Mouse (Mus musculus) layer of hippocampus, postnatal 25 days (tissue): ENCODE measurements around the gene C1qtnf1. TPM values are rescaled to one million over a fixed set of nuclear protein-coding genes. Genes with fewer than 3 reads are reported as not detected.

ENCODE experiments used
- DNase-seq, 2 experiments: peaks; one replicate each; pipeline ENCODE4 v3.0.0; 2022; ENCODE audit warnings: mixed read lengths in 2 of 2, low spot score in 1 of 2; ENCODE audit errors: extremely low spot score in 1 of 2
- total RNA-seq, 2 experiments: library from RNA; stranded (reverse); gene quantifications; 2 replicates each; pipeline ENCODE4 v1.2.3; 2021

Gene C1qtnf1
- total RNA-seq, 2 experiments from 2014 or later = 2.7 to 3.2 TPM

- DNase-seq = no peak
Observed at GRCm38 (mm10) chr11:118409106-118410072, 18.6 kb upstream of the C1qtnf1 start.

DNA sequence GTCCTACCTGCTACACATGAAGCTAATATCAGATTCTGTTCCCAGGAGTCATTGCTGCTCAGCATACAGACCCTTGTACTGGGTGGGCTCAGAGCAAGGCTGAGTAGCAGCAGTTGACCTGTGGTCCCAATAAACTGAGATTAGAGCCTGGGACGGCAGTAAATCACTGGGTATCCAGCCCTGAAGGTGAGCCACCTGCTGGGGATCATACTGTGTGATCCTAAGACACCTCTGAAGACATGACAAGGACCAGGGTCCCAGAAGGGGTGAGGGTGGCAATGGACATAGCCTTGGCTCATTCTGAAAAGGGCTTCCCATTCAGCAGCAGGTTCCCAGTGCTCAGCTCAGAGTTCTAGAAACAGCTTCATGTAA is 17.9 kb upstream of the C1qtnf1 start:
- no peak for DNase-seq

GRCm38 (mm10) chr11:118410479-118410878 is 17.5 kb upstream of the C1qtnf1 start:
- no peak for DNase-seq

GRCm38 (mm10) chr11:118411271-118411670 is 16.7 kb upstream of the C1qtnf1 start:
- DNase-seq = no peak

DNA sequence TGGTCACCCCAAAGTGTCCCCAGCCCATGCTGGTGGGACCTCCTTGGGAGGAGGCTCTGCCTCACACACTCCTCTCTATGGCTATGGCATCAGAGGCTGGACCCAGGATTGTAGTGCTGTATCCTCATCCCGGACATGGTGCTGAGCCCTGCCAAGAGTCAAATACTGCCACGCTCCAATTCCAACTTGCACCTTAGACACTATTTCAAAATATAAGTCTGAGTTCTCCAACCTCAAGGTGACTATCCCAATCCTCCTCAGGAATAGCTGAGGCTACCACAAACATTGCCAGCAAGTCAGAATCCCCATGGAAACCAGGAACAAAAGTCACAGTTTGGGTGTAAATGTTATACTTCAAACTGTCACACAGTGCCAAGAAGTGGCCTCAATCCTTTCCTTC is 15.4 kb upstream of the C1qtnf1 start:
- no peak for DNase-seq

DNA sequence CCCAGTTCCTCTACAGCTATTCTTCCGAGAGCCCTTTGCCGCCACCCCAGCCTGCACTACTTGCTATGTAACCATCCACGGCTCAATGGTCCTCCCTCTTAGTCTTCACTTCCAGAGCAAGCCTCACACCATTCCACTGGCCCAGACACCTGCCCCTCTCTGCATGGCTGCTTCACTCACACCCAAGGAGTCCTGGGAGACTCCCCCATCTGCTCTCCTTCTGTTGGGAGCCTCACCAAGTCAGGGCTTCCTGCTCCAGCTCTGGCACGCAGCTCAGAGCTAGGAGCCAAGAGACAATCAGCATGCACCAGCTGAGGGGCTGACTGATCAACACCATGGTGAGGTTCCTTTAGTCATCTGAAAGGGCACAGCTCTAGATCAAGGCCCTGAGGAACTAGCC is 14.9 kb upstream of the C1qtnf1 start:
- no peak for DNase-seq

DNA sequence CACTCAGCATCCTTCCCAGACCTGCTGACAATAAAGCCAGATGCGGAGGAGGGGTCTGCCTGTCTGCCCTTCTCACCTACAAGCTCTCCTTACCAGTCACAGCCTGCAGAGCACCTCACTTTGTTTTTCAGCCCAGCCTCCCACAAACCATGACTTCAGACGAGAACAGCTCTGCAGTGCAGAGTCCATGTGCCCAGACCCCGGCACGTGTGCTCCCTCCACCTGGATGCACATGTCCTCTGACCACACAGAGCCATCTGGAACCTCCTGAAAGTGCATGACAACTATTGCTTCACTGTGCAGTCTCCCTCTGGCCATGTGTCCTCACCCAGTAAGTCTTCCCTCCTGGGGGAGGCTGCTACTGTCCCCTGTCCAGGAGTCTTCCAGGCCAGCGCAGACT is 13.7 kb upstream of the C1qtnf1 start:
- no peak for DNase-seq

- no peak for DNase-seq
Observed at GRCm38 (mm10) chr11:118415630-118416029, 12.4 kb upstream of the C1qtnf1 start.

DNA sequence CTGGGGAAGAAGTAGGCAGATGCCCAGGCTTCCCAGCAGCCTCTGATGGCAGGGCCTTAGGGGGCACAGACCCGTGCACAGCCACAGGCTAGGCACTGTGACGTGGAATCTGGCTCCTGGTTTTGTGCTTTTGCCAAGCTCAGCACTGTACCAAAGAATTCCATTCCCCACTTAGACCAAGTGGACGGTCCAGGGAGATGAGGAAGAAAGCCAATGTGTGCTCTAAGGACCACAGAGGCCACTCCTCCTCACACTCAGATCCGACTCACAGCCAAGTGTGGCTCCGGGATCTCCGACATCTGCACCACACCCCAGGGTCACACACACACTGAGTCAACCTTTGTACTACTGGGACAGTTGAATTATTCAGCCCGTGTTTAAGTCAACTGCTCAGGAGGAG is 12.0 kb upstream of the C1qtnf1 start:
- DNase-seq = no peak

GRCm38 (mm10) chr11:118417496-118417895 is 10.5 kb upstream of the C1qtnf1 start:
- DNase-seq = no peak

DNA sequence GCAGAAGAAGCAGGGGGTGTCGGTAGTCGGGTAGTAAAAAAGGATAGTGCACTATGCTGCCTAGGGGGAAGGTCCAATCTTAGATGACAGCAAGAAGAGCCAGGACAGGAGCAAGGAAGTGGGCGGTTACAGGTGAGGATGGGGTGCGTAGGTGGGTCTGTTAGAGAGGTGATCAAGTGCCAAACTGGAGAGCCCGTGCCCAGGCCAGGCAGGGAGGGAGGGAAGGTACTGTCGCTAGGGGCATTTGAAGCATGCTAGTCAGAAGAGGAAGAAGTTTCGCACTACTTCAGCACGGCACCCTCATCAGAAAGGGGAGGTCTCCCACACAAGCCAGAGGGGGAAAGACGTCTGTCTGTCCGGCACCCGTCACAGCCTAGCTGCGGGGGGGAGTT is 9.6 kb upstream of the C1qtnf1 start:
- DNase-seq = no peak

DNA sequence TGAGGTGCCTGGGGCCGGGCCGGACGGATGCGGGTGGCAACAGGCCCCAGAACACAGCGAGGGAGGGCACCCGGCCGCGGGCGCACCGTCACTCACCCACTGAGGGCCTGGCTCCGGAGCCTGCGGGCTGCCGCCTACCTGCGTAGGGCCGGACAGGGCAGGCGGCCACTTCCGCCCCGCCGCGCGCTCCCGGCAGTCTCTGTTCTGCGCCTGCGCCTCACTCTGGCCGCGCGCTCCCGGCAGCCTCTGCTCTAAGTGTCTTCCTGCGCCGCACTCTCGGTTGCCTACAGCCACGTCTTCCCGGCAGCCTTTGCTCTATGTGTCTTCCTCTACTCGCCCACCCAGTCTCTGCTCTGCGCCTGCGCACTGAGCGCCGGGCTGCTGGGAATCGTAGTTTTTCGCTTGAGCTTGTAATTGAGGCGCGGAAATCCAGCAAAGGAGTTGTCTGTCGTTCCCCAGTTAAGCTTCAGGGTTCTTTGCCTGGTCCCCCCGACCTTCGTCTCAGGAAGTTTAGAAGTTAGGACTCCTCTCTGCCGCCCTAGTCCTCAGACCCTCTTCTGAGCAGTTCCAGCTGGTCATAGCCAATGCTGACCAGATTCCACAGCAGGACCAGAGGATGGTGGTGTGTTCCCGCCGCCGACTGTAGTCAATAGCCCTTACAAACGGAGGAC is 9.0 kb upstream of the C1qtnf1 start, which contains the start of gene Cant1:
Gene Cant1 (minus strand): TSS at position 253 of the 671 bp plus-strand sequence.
- peak; percentile 93 to 94 for DNase-seq

DNA sequence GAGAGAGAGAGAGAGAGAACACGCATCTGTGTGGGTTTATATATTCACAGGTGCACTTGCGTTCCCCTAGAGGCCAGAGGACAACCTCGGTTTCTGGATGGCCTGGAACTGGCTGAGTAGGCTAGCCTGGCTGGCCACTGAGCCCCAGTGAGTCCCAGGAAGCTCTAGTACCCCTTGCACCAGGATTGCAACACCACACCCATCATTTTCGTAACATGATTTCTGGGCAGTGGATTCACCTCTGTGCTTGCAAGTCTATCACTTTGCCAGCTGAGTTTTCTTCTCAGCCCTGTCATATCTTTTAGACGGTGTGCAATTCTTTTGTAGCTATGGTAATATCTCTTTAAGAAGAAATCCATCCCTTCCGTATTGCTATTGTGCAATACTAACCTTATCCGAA is 7.7 kb upstream of the C1qtnf1 start:
- DNase-seq = no peak

DNA sequence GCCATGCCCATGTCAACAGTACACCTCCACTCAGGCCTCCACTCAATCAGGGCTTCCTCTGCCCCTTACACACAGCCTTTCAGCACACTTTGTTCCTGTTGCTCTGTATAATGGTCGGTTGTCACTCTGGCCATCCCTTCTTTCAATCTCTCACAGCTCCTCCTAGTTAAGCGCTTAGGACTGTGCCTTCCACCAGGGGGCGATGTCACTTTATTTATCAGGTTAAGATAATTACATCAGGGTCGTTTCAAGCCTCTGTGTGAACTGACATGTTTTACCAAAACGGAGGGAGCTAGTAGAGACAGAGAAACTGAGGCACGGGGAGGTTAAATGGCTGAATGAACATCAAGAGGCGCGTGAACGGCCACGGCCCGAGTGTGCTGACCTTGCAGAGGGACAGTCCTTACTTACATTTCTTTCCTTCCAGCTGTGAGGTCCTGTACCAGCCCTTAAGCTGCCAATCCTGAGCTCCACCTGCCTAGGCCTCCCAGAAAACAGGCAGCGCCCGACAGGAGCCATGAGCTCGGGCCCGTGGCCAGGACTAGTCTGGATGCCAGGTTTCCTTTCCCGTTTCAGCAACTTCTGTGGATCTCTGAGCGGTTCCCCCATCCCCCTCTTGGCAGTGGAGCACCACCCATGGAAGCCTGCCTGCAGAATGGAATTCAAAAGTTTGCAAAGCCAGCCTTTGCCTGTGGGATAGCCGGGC is 4.6 kb upstream of the C1qtnf1 start:
- DNase-seq = peak; percentile 73 to 90

DNA sequence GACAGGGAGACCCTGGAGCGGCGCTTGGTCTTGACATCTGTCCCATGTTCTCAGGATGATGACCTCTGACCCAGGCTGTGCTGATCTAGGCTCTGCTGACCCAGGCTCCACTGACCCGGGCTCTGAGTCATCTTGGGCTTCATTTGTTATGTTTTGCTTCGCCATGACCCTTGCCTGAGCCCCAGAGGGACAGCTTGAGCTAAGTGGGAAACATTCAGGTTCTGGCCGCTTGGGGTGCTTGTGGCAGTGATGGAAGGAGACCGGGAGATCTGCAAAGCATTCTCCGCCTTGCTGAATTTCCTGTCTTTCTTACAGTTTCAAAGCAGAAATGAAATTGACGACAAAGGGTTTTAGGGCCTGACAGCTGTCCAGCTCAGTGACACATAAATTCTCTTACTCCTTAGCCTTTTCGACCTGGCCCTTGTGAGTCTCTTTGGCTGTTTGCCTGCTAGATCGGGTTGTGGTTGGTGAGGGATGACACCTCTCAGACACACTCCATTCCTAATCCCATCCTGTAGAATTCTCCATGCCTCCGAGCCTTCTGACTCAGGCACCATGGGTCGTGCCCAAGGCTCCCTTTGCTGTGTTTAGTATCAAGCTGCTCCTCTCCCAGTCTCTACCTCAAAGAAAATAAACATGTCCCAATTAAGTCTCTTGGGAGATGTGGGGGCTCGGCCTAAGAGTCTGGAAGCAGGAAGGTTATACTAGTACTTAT is 3.2 kb upstream of the C1qtnf1 start:
- DNase-seq = no peak

DNA sequence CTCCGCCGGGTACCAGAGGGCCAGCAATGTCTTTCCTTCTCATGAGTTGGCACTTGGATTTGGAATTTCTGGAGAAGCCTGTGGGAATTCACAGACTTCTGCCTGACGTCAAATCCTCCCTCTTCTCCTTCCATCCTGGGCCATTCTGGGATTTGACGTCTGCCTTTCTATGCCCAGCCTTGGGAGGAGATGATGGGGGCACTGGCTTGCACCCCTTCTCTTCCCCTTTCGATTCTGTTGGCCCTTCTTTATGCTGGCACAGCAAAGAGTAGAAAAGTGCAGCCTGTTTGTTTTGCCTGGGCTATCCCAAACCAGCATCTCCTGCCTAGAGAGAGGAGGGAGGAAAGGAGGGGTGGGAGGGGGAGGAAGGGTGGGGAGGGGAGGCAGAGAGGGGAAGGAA is 1.2 kb upstream of the C1qtnf1 start:
- DNase-seq = no peak

DNA sequence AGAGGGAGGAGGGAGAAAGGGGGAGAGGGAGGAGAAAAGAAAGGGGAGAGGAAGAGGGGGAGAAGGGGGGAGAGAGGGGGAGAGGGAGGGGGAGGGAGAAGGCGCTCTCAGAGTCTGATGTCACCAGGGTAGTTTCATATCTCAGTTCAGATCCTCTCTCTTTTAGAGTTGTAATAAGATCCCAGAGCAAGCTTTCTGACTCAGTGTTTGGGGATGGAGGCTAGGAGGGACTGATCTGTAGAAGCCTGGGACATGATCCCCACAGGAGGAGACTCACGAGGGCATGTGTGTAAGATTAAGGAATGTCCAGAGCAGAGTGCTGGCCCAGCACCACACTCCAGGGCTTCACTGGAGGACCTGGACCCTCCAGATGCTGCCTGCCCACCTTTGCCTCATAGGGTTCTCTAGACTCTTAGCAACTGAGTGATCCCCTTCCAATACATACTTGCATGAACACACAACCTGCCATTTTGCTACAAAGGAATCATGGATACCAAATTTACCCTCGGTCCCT is 680 bp upstream of the C1qtnf1 start:
- no peak for DNase-seq

DNA sequence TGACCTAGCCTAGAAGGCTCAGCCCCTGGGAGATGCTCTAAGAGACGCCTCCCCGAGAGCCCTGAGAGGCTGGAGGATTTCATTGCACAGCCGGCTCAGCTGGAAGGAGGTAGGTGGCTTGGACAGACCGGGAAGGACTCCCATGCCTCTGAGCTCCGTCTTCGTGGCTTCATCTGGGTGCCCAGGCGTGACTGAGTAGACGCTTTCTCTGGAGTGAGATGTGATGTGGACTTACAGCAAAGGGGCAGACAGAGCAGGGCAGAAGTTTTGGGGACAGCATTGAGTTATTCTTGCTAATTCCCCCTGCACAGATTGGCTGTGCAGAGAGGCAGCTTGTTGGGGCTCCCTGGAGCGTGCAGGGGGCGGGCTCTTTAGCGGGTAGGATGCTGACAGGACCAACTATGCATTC is 461 bp downstream of the C1qtnf1 start:
- DNase-seq = no peak

GRCm38 (mm10) chr11:118428944-118429709 is 1.1 kb downstream of the C1qtnf1 start:
- no peak for DNase-seq
